Mouse (Mus musculus) embryonic fibroblast, embryonic 13.5 days (primary cell): ENCODE results near the gene Fndc5. TPM values are rescaled to one million over a fixed set of nuclear protein-coding genes. Genes with fewer than 3 reads are reported as not detected.

Source experiments
- H3K27ac ChIP-seq: 2 replicates; pipeline ENCODE4 v1.5.1; 2012; ENCODE audit warnings: low read length, control low read depth, inconsistent platforms; ENCODE audit not compliant: insufficient read depth
- H3K4me1 ChIP-seq: 2 replicates; pipeline ENCODE4 v1.6.1; 2011; ENCODE audit warnings: low read length; ENCODE audit not compliant: control insufficient read depth, insufficient read depth
- H3K4me3 ChIP-seq: 2 replicates; pipeline ENCODE4 v1.5.1; 2011; ENCODE audit warnings: mild to moderate bottlenecking, control low read depth, low read length; ENCODE audit not compliant: insufficient read depth
- CTCF ChIP-seq: IDR thresholded peaks from 2 replicates; pipeline ENCODE4 v1.5.1; 2011; ENCODE audit warnings: mild to moderate bottlenecking, control low read depth, low read length, moderate library complexity, borderline replicate concordance; ENCODE audit not compliant: insufficient read depth
- POLR2A ChIP-seq: IDR thresholded peaks from 2 replicates; pipeline ENCODE4 v1.6.1; 2011; ENCODE audit warnings: low read depth, mild to moderate bottlenecking, control low read depth, low read length, moderate library complexity
- polyA plus RNA-seq: library from polyadenylated mRNA; stranded (reverse); fragments of >200 nt; gene quantifications from 2 replicates; pipeline ENCODE4 v1.2.4, GENCODE M21; 2011; ENCODE audit warnings: low read depth; ENCODE audit not compliant: missing spikeins, insufficient read length

The Fndc5 gene
- 0.53 and 1.1 TPM in 2 replicates for polyA plus RNA-seq

DNA sequence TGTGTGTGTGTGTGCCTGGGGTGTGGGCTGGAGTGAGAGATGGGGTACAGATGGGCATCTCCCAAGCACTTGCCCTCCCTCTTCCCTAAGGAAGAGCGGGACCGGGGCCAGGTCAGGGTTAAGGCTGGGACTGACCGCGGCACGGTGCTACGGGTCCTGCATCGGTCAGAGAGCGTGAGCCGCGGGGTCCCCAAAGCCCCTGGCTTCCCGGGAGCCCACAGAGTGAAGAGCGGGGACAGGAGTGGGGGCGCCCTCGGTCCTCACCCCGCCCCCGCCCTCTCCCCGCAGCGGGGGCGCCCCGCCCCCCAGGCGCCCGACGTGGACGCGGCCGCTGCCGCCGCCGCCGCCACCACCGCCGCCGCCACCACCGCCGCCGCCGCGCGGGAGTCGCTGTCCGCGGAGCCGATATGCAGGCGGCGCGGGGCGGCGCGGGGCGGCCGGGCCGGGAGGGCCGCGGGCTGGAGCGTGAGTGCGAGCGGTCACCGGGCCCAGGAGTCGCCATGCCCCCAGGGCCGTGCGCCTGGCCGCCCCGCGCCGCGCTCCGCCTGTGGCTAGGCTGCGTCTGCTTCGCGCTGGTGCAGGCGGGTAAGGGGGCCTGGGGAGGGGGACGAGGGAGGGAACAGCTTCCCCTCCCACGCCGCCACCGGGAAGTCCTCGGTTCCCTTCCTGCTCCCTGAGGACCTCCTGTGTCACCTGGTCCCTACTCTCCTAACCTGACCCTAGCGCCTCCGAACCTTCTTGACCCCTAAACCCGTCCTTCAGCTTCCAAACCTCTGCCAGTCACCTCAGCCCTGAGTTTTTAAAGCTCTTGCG is at the start of gene Fndc5:
TSS of gene Fndc5 (plus strand) at position 421 of the 813 bp plus-strand sequence.
- no peak for TF ChIP-seq POLR2A
- TF ChIP-seq CTCF = no peak
- H3K4me3 ChIP-seq = peak within 1 kb of the TSS; percentile 8; the same call in 1 of the 2 replicates
- H3K27ac ChIP-seq = no peak within 1 kb of the TSS

DNA sequence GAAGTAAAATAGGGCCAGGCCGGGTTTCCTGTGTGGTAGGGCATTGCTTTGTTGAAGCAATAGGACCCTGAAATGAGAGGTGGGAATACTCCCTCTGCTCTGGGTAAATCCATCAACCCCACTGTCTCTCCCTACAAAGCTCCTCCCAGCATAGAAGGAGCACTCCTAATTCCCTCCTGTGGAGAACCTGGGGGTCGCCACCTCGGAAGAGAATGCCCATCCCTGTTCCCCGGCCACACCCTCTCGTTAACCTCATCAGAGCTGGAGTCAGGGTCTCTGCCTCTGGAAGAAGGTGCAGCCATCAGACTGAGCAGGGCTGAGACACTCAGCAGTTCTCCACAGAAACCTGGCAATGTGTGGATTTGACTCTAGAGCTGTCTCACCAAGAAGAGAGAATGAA is 48.9 kb upstream of the Fndc5 start:
- H3K27ac ChIP-seq = no peak overlapping the region
- TF ChIP-seq CTCF = no peak
- TF ChIP-seq POLR2A = no peak
- H3K4me1 ChIP-seq = no peaks in the 10 kb centered on the region
- H3K4me3 ChIP-seq = no peak overlapping the region

More for the DNA sequence above, at the start of gene Fndc5:
- H3K4me1 ChIP-seq = peaks cover 3% of the 10 kb centered on the region; the same call in 1 of the 2 replicates

DNA sequence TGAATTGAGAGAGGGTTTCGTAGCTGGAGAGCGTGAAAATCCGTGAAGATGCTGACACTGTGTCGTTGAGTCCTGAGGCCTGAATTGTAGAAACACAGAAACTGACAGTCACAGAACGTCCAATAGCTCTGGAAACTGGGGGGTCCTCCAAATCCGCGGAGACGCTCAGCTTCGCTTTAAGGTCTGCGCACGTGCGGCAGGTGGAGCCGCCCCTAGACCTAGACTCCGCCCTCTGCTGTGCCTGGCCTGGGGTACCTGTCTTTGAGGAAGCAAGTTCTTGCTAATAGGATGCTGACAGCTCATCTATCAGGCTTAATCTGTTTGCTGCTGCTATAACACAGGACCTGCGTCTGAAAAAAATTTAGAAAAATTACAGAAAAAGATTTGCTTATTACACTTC is 41.5 kb upstream of the Fndc5 start:
- H3K27ac ChIP-seq = no peak overlapping the region
- H3K4me3 ChIP-seq = no peak overlapping the region
- no peaks in the 10 kb centered on the region for H3K4me1 ChIP-seq
- TF ChIP-seq CTCF = no peak
- no peak for TF ChIP-seq POLR2A

DNA sequence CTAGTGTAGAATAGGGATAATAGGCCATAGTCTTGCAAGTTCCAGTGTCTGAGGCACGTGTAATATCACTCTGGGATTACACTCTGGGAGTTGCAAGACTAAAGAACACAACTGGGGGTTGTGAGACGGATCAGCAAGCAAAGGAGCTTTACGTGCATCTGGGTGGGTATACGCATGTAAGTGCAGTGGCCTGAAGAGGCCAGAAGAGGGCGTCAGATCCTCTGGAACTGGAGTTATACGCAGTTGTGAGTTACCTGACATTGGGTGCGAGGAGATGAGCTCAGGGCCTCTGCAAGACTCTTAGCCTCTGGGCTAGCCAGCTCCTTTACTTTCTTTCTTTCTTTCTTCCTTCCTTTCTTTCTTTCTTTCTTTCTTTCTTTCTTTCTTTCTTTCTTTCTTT is 39.8 kb upstream of the Fndc5 start:
- Histone ChIP-seq H3K27ac (no peak overlapping the region), H3K4me1 (no peaks in the 10 kb centered on the region)
- TF ChIP-seq POLR2A (no peak), CTCF (no peak)

DNA sequence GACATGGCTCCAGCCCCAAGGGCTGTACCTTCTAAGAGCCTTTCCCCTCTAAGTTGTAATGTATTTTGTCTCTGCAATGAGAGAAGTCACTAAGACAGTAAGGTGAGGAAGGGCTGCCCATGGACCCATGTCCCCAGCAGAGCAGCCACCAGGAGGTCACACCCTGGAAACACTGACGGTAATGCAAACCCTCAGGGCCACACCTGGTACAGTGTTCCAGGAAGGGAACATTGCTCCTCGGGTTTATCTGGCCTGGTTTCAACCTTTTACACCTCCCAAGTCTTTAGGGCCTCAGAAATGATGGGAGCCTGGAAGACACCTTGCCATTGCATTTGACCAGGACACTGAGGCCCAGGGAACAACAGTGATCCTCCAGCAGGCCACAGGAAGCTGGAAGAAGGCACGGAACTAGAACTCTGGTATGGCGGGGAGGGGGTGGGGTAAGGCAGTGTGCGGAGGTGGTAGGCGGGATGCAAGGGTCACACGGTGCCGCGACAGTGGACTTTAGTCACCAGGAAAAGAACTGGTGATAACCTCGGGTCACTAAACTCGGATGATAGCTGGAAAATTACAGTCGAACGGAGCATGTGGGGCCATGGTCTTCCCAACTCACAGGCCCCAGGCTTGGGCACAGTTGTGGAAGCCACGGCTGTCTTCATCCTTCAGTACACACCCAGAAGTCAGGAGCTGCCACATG is 34.5 kb upstream of the Fndc5 start:
- no peak overlapping the region for H3K4me3 ChIP-seq
- no peak for TF ChIP-seq POLR2A
- no peak overlapping the region for H3K27ac ChIP-seq
- H3K4me1 ChIP-seq = no peaks in the 10 kb centered on the region

More for the DNA sequence above, 39.8 kb upstream of the Fndc5 start:
- no peak overlapping the region for H3K4me3 ChIP-seq

DNA sequence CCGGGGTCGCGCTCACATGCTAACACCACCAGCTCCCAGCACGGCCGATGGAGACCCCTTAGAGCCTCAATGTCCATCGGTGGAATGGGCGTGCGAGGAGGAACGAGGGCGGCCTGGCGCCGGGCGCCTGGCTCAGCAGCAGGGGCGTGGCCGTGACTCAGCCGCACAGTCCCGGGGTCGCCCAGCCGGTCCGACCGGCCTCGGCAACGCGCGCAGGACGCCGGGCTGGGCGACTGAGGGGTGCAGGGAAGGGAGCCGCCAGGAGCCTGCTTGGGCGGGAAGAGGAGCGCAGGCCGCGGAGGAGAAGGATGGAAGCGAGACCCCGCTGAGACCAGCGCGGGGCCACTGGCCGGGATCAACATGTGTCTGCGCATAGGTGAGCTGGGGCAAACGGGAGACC is 31.4 kb upstream of the Fndc5 start, which contains the start of gene Tmem54:
TSS of gene Tmem54 (plus strand) at position 193 of the 400 bp plus-strand sequence.
- H3K4me1 ChIP-seq = no peaks in the 10 kb centered on the region
- TF ChIP-seq CTCF = no peak
- TF ChIP-seq POLR2A = no peak
- H3K4me3 ChIP-seq = no peak within 1 kb of the TSS
- H3K27ac ChIP-seq = no peak within 1 kb of the TSS

DNA sequence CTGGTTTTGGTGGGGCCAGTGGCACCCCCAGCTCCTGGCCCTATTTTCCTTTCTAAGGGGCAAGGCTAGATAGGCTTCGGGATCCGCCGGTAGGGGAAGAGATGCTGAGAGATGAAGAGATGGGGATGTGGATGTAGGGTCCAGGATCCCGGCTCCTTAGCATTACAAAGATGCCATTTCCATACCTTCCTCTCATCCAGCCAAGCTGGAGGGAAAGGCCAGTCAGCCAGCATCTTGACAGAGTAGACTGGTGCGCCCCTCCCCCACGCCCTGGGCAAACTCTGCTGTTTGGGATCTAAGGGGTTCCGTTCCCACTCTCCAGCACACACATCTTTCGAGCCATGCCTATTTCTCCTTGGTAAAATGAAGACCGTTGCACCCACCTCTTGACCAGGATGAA is 30.7 kb upstream of the Fndc5 start:
- H3K4me3 ChIP-seq = no peak overlapping the region
- TF ChIP-seq CTCF (no peak), POLR2A (no peak)
- no peak overlapping the region for H3K27ac ChIP-seq
- H3K4me1 ChIP-seq = no peaks in the 10 kb centered on the region

DNA sequence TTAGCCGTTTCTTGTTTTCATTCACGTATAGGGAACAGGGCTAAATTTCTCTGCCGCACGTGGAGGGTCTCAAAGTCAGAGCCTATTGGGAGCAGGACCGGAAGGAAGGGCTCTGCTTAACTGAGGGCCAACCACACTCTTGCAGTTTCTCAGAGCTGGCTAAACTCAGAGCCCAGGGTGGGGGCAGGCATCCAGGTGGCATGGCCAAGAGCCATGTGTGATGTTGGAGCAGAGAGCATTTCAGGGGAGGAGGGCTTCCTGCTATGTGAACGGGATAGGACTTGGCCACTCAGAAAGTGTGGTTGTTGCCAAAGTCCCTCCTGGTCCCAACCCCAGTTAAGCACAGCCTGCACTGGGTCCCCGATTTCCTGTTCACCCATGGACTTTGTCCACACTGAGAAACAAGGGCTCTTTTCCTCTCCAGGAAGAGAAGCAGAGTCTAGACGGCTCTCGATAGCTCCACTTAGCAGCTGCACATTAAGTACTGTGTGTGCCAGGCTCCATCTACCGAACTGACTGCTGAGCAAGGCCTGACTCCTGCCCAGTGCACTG is 29.4 kb upstream of the Fndc5 start:
- Histone ChIP-seq H3K4me1 (no peaks in the 10 kb centered on the region), H3K27ac (no peak overlapping the region), H3K4me3 (no peak overlapping the region)
- TF ChIP-seq CTCF (no peak), POLR2A (no peak)

DNA sequence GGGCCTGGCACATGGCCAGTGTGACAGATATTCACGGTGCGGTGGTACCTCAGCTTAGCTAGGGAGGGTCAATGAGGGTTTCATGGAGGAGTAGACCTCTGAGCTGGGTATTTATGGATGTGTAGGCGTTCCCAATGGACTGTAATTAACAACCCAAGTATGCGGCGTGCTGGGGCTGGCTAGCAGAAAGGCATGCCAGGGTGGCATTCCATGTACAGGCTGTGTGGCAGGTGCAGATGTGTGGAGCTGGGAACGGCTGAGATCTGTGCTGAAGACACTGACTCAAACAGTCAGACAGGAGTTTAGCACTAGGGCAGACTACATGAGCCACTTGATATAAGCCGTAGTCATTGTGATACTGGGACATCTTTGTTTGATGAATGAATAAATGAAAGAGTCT is 28.2 kb upstream of the Fndc5 start:
- no peaks in the 10 kb centered on the region for H3K4me1 ChIP-seq
- no peak overlapping the region for H3K4me3 ChIP-seq
- no peak overlapping the region for H3K27ac ChIP-seq
- no peak for TF ChIP-seq POLR2A
- TF ChIP-seq CTCF = no peak

DNA sequence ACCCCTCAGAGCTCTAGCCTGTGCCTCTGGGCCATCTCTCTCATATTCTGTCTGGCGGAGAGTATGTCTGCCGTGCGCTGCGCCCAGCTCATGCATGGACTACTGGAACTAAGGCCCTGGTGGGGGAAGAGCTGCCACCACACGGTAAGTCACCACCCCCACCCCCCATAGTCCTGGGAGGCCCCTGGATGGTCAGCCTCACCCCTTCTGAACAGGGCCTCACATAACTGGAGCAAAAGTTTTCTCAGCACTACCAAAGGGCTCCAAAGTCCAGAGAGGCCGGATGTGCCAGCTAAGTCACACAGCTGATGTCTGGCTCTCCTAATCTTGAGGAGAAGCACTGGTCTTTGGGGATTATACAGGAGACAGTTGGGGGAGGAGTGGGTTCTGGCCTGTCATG is 26.0 kb upstream of the Fndc5 start:
- no peak overlapping the region for H3K27ac ChIP-seq
- no peaks in the 10 kb centered on the region for H3K4me1 ChIP-seq
- TF ChIP-seq POLR2A (no peak), CTCF (no peak)
- H3K4me3 ChIP-seq = no peak overlapping the region
